Mouse (Mus musculus) olfactory bulb, adult 2 months (tissue): ENCODE data around the gene Atxn10. TPM values are rescaled to one million over a fixed set of nuclear protein-coding genes. Genes with fewer than 3 reads are reported as not detected.
"Not testable (repeated sequence)": the region's sequence is repeated elsewhere in the genome, so short reads cannot be mapped to it uniquely, and the experiment has no call there.

Source experiments
- H3K27ac ChIP-seq: fragments of 200-500 bp; 2 replicates; pipeline ENCODE4 v1.5.1; 2012; ENCODE audit warnings: low read depth, low read length; ENCODE audit not compliant: insufficient read depth
- H3K4me1 ChIP-seq: fragments of 200-500 bp; 2 replicates; pipeline ENCODE4 v1.6.1; 2012; ENCODE audit warnings: low read length; ENCODE audit not compliant: control insufficient read depth, insufficient read depth
- H3K4me3 ChIP-seq: fragments of 200-500 bp; 2 replicates; pipeline ENCODE4 v1.5.1; 2012; ENCODE audit warnings: mild to moderate bottlenecking, low read depth, low read length, moderate library complexity; ENCODE audit not compliant: insufficient read depth
- CTCF ChIP-seq: fragments of 200-500 bp; IDR thresholded peaks from 2 replicates; pipeline ENCODE4 v1.5.1; 2012; ENCODE audit warnings: low read depth, mild to moderate bottlenecking, low read length, moderate library complexity; ENCODE audit not compliant: insufficient read depth
- POLR2A ChIP-seq: fragments of 200-500 bp; IDR thresholded peaks from 2 replicates; pipeline ENCODE4 v1.6.1; 2012; ENCODE audit warnings: mild to moderate bottlenecking, low read depth, low read length, moderate library complexity; ENCODE audit not compliant: insufficient read depth
- WGBS: fragments of 180-500 bp; shearing (Covaris S2); methylation state at CpG from one replicate; pipeline ENCODE4 v1.1.7; 2018; 5-methylcytosine and 5-hydroxymethylcytosine counted together
- polyA plus RNA-seq: library from polyadenylated mRNA; stranded (reverse); fragments of >200 nt; gene quantifications from 2 replicates; pipeline ENCODE4 v1.2.4, GENCODE M21; 2012; ENCODE audit warnings: low replicate concordance; ENCODE audit not compliant: missing spikeins, insufficient read depth, insufficient read length

Atxn10 gene
- polyA plus RNA-seq, 1 experiment: 211 TPM

DNA sequence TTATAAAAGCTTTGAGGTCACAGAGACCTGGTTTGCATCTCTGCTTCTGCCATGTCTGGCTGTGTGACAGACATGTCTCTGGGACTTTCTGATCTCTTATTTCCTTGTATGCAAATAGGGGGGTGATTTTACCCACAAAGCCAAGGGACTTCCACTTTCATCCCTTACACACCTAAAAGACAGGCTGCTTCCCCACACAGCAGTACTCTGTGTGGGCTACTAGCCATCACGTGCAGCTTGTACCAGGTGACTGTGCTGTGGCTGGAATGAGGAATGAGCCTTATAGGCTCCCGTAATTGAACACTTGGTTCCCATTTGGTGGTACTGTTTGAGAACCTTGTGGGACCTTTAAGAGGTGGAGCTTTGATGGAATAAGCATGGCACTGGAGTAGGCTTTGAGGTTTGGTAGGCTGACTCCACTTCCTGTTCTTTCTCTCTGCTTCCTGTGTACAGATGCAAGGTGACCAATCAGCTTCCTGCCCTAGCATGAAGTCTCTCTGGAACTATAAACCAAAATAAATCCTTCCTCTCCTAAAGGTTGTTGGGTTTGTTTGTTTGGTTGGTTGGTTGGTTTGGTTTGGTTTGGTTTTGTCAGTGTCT, 28.9 kb upstream of the Atxn10 start:
- Histone ChIP-seq H3K4me1 (no peaks in the 10 kb centered on the region), H3K27ac (no peak overlapping the region), H3K4me3 (no peak overlapping the region)
- WGBS: 93% methylated on average over 2 of the region's 2 CpGs
- TF ChIP-seq POLR2A (no peak), CTCF (no peak)

DNA sequence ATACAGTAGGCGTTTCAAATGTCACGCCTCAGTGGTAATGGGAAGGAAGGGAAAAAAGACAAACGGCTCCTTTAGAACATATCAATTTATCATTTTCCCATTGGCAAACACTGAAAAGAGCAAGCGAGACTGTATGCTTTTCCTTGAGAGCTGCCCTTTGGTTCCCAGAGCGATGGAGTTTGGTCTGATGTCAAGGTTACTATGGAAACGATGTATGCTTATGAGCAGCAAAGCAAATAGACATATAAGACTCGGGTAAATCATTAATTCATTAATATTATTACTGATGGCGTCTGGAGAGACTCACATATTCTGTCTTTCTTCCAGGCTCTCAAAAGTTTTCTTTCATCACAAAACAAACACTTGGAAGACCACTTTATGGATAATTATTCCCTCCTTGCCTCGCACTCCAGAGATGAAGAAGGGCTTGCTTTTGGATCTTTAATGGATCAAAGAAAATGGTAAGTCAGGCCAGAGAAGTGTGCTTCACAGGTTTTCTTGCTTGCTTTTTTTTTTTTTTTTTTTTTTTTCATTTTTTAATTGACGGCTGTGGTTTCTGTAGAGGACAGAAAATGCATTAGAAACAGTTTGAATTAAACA, 24.9 kb upstream of the Atxn10 start:
- no peak overlapping the region for H3K27ac ChIP-seq
- no peak overlapping the region for H3K4me3 ChIP-seq
- TF ChIP-seq CTCF: no peak
- TF ChIP-seq POLR2A: no peak
- no peaks in the 10 kb centered on the region for H3K4me1 ChIP-seq
- WGBS: 61% methylated on average over 10 of the region's 10 CpGs

DNA sequence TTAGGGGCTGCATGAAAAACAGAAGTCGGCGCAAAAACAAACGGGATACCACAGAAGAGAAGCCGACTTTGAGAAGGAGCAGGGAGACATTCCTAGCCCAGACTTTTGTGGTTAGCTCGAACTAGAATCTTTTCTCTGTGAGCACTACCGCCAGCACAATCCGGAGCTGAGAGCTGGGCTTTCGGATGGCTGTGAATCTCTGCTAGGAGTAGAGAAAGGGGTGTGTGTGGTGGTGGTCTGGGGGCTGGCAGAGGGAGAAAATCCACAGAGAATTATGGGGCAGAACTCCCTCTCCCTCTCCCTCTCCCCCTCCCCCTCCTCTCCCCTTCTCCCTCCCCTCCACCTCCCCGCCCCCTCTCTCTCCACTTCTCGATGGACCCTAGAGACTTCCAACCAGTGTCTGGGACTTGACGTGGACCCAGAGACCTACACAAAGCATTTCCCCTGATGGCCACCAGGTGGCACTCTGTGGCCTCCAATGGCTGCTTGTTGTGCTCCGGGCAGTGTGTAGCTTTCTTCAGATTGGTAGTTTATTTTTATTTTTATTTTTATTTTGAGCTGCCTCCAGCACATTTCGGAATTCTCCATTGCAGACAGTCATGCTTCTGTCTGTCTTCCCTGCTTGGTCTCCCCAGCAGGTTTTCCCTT, 20.5 kb upstream of the Atxn10 start:
- WGBS: 37% methylated on average over 12 of the region's 13 CpGs
- TF ChIP-seq POLR2A: no peak
- peak; percentile 71 for TF ChIP-seq CTCF
- H3K4me3 ChIP-seq: no peak overlapping the region

DNA sequence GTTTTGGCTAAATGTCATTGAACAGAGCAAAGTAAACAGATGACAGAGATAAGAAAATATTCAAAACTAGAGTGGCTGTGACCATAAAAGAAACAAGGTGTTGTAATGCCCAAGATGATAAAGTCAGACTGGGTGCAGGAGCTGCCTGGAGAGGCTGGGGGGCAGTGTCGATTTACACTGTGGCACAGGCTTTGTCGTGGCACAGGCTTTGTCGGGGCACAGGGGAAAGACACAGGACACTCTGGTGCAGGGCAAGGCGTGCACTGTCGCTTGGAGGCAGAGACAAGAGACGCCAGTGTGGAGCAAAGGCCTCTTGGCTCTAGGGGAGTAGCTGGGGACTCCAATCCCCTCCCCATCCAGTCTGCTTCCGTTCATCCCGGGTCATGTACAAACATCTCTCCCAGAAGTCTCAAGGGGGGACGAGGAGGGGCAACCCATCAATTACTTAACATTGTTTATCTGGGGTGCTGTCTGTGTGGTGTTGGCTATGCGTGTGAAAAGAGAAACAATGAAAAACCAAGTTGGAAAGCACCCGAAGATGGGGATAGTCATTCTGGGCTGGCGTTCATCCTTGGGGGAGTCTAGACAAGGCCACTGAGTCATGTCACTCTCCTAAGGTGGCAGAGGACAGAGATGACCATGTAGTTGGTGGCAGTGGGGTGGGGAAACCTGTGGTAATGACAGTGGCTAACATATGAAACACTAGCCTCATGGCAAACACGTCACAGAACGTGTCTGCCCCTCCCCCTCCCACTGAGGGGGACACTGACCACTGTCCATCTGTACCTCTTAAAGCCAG, 19.5 kb upstream of the Atxn10 start:
- Histone ChIP-seq H3K27ac (no peak overlapping the region), H3K4me1 (peaks cover 6% of the 10 kb centered on the region; the same call in 1 of the 2 replicates), H3K4me3 (no peak overlapping the region)
- no peak for TF ChIP-seq POLR2A
- TF ChIP-seq CTCF: no peak
- WGBS: 66% methylated on average over 14 of the region's 14 CpGs

More for the DNA sequence above, 20.5 kb upstream of the Atxn10 start:
- H3K27ac ChIP-seq: no peak overlapping the region
- H3K4me1 ChIP-seq: peaks cover 6% of the 10 kb centered on the region; the same call in 1 of the 2 replicates

DNA sequence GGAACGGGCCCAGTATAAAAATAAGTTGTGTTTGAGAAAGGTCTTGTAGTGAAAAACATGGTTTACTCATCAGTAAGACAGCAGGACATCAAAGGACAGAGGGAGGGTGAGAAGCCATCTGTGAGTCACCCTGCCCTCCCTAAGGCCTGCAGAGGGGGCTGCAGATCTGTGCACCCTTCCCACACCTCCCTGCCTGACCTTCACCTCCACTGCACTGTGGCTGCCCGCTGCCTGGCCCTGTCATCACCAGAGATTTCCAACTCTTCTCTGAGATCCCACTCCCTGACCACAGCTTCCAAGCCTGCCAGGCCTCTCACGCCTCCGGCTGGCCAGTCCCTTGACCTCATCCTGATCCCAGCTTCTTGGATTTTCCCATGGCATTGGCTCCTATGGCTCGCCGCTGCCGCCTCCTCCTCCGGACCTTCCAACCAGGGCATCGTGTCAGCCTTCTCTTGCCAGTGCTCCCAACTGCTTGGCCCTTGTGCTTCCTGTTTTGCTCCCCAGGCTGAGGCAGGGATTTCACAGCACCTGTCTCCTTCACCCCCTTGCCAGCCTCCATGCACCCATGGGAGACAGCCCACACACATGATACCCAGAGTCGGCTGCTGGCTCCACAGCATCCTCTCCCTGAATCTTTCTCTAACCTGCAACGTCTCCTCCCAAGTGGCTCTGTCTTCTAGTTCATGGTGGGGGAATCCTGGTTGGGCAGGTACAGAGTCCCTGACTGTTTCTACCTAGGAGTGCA, 15.9 kb upstream of the Atxn10 start:
- H3K27ac ChIP-seq: no peak overlapping the region
- 82% methylated on average over 11 of the region's 11 CpGs for WGBS
- no peak overlapping the region for H3K4me3 ChIP-seq
- peaks cover 6% of the 10 kb centered on the region; the same call in 1 of the 2 replicates for H3K4me1 ChIP-seq
- no peak for TF ChIP-seq CTCF

DNA sequence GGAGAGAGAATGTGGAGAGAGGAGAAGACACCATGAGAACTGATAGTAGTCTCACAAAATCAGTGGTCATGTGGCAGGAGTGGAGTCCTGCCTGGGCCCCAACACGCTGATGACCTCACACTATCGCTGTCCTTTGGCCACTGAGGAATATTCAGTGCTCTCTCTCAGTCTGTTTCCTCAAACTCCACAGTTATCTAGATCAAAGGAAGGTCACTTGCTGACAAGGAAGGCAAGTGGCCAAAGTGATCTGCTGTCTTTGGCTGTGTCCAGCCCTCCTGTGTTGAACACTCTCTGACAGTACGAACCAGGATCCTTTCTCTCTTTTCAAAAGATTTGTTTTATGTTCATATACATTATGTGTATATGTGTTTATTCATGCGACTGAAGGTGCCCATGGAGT, 12.8 kb upstream of the Atxn10 start:
- peaks cover 10% of the 10 kb centered on the region; the same call in 1 of the 2 replicates for H3K4me1 ChIP-seq
- no peak overlapping the region for H3K4me3 ChIP-seq
- no peak overlapping the region for H3K27ac ChIP-seq
- TF ChIP-seq POLR2A (no peak), CTCF (no peak)
- 90% methylated on average over 4 of the region's 4 CpGs for WGBS

DNA sequence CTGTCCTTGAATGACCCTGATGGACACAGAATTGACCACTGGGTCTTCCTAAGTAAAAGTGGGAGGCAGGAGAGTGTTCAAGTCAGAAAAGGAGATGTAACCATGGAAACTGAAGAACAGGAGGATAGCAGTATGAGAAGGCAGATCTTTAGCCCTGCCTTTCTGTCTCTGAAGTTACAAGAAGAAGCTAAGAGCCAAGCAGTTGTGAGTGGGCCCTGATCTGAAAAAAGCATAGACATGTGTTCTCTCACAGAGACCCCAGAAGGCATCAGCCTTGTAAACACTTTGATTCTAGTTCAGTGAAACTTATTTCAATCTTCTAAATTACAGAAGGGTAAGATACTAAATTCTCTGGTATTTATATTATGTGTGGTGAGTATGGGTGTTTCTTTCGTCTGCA, 11.6 kb upstream of the Atxn10 start:
- no peak overlapping the region for H3K27ac ChIP-seq
- WGBS: 97% methylated on average over 1 of the region's 1 CpGs
- TF ChIP-seq CTCF: no peak
- H3K4me1 ChIP-seq: peaks cover 10% of the 10 kb centered on the region; the same call in 1 of the 2 replicates
- H3K4me3 ChIP-seq: no peak overlapping the region

DNA sequence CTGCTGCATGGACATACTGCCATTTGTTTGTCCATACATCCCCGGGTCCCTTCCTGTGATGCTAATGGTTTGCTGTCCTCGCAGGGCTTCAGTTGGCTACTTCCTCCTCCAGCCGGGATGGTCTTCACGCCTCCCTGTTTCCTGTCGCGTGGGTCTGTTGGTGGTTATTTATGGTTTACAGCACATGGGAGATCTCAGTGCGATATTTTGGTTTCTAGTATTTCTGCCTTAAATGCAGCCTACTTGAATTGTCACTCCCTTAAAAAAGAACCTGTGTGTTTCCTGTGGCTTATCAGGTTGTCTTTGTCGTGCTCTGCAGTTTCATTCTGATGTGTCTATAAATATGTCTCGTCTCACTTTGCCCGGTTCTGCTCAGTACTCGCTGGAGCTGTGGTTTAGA, 8.2 kb upstream of the Atxn10 start:
- 41% methylated on average over 11 of the region's 11 CpGs for WGBS

DNA sequence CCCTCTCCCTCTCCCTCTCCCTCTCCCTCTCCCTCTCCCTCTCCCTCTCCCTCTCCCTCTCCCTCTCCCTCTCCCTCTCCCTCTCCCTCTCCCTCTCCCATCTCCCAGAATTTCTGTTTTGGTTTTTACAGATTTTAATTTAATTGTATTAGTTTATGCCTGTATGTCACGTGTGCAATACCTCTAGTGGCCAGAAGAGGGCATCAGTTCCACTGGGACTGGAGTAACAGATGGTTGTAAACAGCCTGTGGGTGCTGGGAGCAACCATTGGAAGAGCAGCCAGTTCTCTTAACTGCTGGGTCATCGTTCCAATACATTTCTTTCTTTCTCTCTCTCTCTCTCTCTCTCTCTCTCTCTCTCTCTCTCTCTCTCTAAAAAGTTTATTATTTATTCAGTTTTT, 7.6 kb upstream of the Atxn10 start:
- H3K27ac ChIP-seq: not testable (repeated sequence)
- 84% methylated on average over 2 of the region's 2 CpGs for WGBS

More for the DNA sequence above, 8.2 kb upstream of the Atxn10 start:
- H3K4me3 ChIP-seq: no peak overlapping the region
- TF ChIP-seq CTCF (no peak), POLR2A (no peak)
- H3K27ac ChIP-seq: no peak overlapping the region
- H3K4me1 ChIP-seq: peaks cover 5% of the 10 kb centered on the region; the same call in 1 of the 2 replicates

More for the DNA sequence above, 7.6 kb upstream of the Atxn10 start:
- not testable (repeated sequence) for H3K4me1 ChIP-seq, H3K4me3 ChIP-seq
